Mouse (Mus musculus): ENCODE data around the gene Coq8b.

DNA sequence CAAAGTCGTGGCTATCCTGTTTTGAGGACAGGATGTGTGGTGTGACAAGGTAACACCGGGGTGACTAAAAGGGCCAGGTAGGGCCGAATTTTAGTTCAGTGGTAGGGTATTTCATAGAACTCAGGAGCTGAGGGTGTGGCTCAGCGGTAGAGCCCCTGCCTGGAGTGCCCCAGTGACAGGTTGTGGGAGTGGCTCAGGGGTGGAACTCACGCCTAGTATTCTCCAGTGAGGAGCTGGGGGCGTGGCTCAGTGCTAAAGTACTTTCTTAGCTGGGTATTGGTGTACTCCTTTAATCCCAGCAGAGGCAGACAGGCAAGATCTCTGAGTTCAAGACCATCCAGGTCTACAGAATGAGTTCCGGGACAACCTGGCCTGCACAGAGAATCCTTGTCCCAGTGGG is 43.2 kb downstream of the Coq8b start:
- TF ChIP-seq CTCF (IDR thresholded peaks at IDR 0.05; ENCODE audit: extremely low read depth, insufficient read depth, insufficient read length, insufficient replicate concordance) (no peak), POLR2A (IDR thresholded peaks at IDR 0.05; ENCODE audit: low read depth, low read length) (no peak)

Measured in spleen, adult 2 months (tissue).